Mouse (Mus musculus) hindbrain, embryonic 14.5 days (tissue): ENCODE measurements around the gene Coro2b. TPM values are rescaled to one million over a fixed set of nuclear protein-coding genes. Genes with fewer than 3 reads are reported as not detected.
A peak's percentile ranks its signal among the peaks of the same experiment; 100 is the strongest.

ENCODE experiments used
- ATAC-seq: fragments of 200-750 bp; cut with Nextera tagmentation; 2 replicates; pipeline ENCODE4 v1.8.0; 2017; ENCODE audit warnings: moderate number of reproducible peaks, mild to moderate bottlenecking, moderate TSS enrichment, moderate library complexity; ENCODE audit not compliant: low FRiP score
- DNase-seq: peaks from one replicate; pipeline ENCODE4 v3.0.0-alpha.2; 2015; ENCODE audit warnings: low spot score
- H3K27ac ChIP-seq: fragments of 300-500 bp; sonication (generic); 2 replicates; pipeline ENCODE4 v1.5.1; 2014; ENCODE audit warnings: mild to moderate bottlenecking, moderate library complexity
- H3K27me3 ChIP-seq: fragments of 300-500 bp; sonication (generic); 2 replicates; pipeline ENCODE4 v1.6.1; 2014; ENCODE audit warnings: mild to moderate bottlenecking, low read length, mixed read lengths; ENCODE audit not compliant: control insufficient read depth, insufficient read depth
- H3K36me3 ChIP-seq: fragments of 300-500 bp; sonication (generic); replicated peaks from 2 replicates; pipeline ENCODE4 v1.6.1; 2014; ENCODE audit not compliant: control insufficient read depth, insufficient read depth
- H3K4me1 ChIP-seq: fragments of 300-500 bp; sonication (generic); replicated peaks from 2 replicates; pipeline ENCODE4 v1.6.1; 2014; ENCODE audit warnings: antibody characterized with exemption, low read length, mixed read lengths; ENCODE audit not compliant: control insufficient read depth, insufficient read depth
- H3K4me2 ChIP-seq: fragments of 300-500 bp; sonication (generic); replicated peaks from 2 replicates; pipeline ENCODE4 v1.6.1; 2014; ENCODE audit warnings: mild to moderate bottlenecking, moderate library complexity
- H3K4me3 ChIP-seq: fragments of 300-500 bp; sonication (generic); replicated peaks from 2 replicates; pipeline ENCODE4 v1.5.1; 2014; ENCODE audit warnings: mild to moderate bottlenecking, low read length
- H3K9ac ChIP-seq: fragments of 300-500 bp; sonication (generic); 2 replicates; pipeline ENCODE4 v1.6.1; 2014
- H3K9me3 ChIP-seq: fragments of 300-500 bp; sonication (generic); 2 replicates; pipeline ENCODE4 v1.6.1; 2016; ENCODE audit warnings: low read length; ENCODE audit not compliant: control insufficient read depth
- WGBS: fragments of 180-500 bp; shearing (Covaris S2); extraction: QIAGEN DNeasy Blood & Tissue Kit; methylation state at CpG from one replicate; pipeline ENCODE4 v1.1.7; 2014; 5-methylcytosine and 5-hydroxymethylcytosine counted together
- polyA plus RNA-seq: library from polyadenylated mRNA; unstranded; fragments of >200 nt; fragmentation: Nextera tagmentation; extraction: Ambion mirVana; gene quantifications from 2 replicates; pipeline ENCODE4 v1.2.1, GENCODE M21; 2014

Coro2b gene
- polyA plus RNA-seq, 1 experiment from 2014 or later = 38.5 TPM

GRCm38 (mm10) chr9:62534691-62535090 is 2.2 kb downstream of the Coro2b start:
- H3K27ac ChIP-seq = no peak overlapping the region
- DNase-seq (no peak), ATAC-seq (no peak)
- H3K4me1 ChIP-seq = peaks cover 73% of the 10 kb centered on the region
- peak overlapping the region; percentile 82; the same call in 1 of the 2 replicates for H3K4me3 ChIP-seq
- H3K27me3 ChIP-seq = no peaks in the 10 kb centered on the region
- peak overlapping the region; percentile 85 for H3K4me2 ChIP-seq
- H3K9me3 ChIP-seq = no peaks in the 10 kb centered on the region
- H3K36me3 ChIP-seq = no peaks in the 10 kb centered on the region
- H3K9ac ChIP-seq = no peak overlapping the region
- 79% methylated on average over 7 of the region's 7 CpGs for WGBS

- Histone ChIP-seq H3K4me3 (no peak overlapping the region), H3K36me3 (no peaks in the 10 kb centered on the region), H3K9me3 (no peaks in the 10 kb centered on the region), H3K27me3 (no peaks in the 10 kb centered on the region), H3K9ac (no peak overlapping the region), H3K4me1 (peaks cover 75% of the 10 kb centered on the region), H3K27ac (no peak overlapping the region), H3K4me2 (peak overlapping the region; percentile 85; the same call in 1 of the 2 replicates)
- WGBS = 87% methylated on average over 2 of the region's 2 CpGs
- ATAC-seq = no peak
- no peak for DNase-seq
Observed at GRCm38 (mm10) chr9:62534158-62534557, 2.7 kb downstream of the Coro2b start.

- no peak for DNase-seq
- Histone ChIP-seq H3K27ac (peak overlapping the region; percentile 88), H3K9ac (peak overlapping the region; percentile 51; the same call in 1 of the 2 replicates), H3K4me1 (peaks cover 71% of the 10 kb centered on the region), H3K36me3 (no peaks in the 10 kb centered on the region), H3K27me3 (no peaks in the 10 kb centered on the region), H3K4me3 (no peak overlapping the region), H3K4me2 (peak overlapping the region; percentile 31), H3K9me3 (no peaks in the 10 kb centered on the region)
- WGBS = 35% methylated on average over 11 of the region's 11 CpGs
- ATAC-seq = no peak
Observed at GRCm38 (mm10) chr9:62532876-62533275, 4.0 kb downstream of the Coro2b start.

GRCm38 (mm10) chr9:62531459-62532275 is 5.2 kb downstream of the Coro2b start:
- Histone ChIP-seq H3K4me3 (no peak overlapping the region), H3K27ac (peak overlapping the region; percentile 88), H3K27me3 (no peaks in the 10 kb centered on the region), H3K9me3 (no peaks in the 10 kb centered on the region), H3K4me1 (peaks cover 68% of the 10 kb centered on the region), H3K36me3 (no peaks in the 10 kb centered on the region), H3K4me2 (peak overlapping the region; percentile 31), H3K9ac (peak overlapping the region; percentile 51)
- ATAC-seq (peak; percentile 61), DNase-seq (peak; percentile 78)
- WGBS = 6% methylated on average over 12 of the region's 12 CpGs

GRCm38 (mm10) chr9:62528527-62528926 is 8.3 kb downstream of the Coro2b start:
- no peak overlapping the region for H3K4me2 ChIP-seq
- H3K4me3 ChIP-seq = no peak overlapping the region
- no peaks in the 10 kb centered on the region for H3K27me3 ChIP-seq
- no peak for DNase-seq
- H3K4me1 ChIP-seq = peaks cover 59% of the 10 kb centered on the region
- WGBS = 83% methylated on average over 11 of the region's 11 CpGs
- H3K9me3 ChIP-seq = no peaks in the 10 kb centered on the region
- no peak for ATAC-seq
- H3K27ac ChIP-seq = no peak overlapping the region
- no peaks in the 10 kb centered on the region for H3K36me3 ChIP-seq
- H3K9ac ChIP-seq = no peak overlapping the region

- ATAC-seq = no peak
- no peak for DNase-seq
- H3K36me3 ChIP-seq = no peaks in the 10 kb centered on the region
- no peaks in the 10 kb centered on the region for H3K9me3 ChIP-seq
- H3K9ac ChIP-seq = no peak overlapping the region
- H3K4me2 ChIP-seq = no peak overlapping the region
- no peaks in the 10 kb centered on the region for H3K27me3 ChIP-seq
- peaks cover 58% of the 10 kb centered on the region for H3K4me1 ChIP-seq
- H3K27ac ChIP-seq = peak overlapping the region; percentile 74
- WGBS = 71% methylated on average over 8 of the region's 8 CpGs
- H3K4me3 ChIP-seq = no peak overlapping the region
Observed at GRCm38 (mm10) chr9:62526858-62527257, 10.0 kb downstream of the Coro2b start.

- DNase-seq (peak; percentile 69), ATAC-seq (peak; percentile 83; the same call in 1 of the 2 replicates)
- peak overlapping the region; percentile 74 for H3K27ac ChIP-seq
- 8% methylated on average over 3 of the region's 3 CpGs for WGBS
- H3K4me2 ChIP-seq = no peak overlapping the region
- H3K9me3 ChIP-seq = no peaks in the 10 kb centered on the region
- no peaks in the 10 kb centered on the region for H3K27me3 ChIP-seq
- H3K36me3 ChIP-seq = no peaks in the 10 kb centered on the region
- H3K9ac ChIP-seq = no peak overlapping the region
- no peak overlapping the region for H3K4me3 ChIP-seq
- peaks cover 58% of the 10 kb centered on the region for H3K4me1 ChIP-seq
Observed at GRCm38 (mm10) chr9:62526451-62526850, 10.4 kb downstream of the Coro2b start.

DNA sequence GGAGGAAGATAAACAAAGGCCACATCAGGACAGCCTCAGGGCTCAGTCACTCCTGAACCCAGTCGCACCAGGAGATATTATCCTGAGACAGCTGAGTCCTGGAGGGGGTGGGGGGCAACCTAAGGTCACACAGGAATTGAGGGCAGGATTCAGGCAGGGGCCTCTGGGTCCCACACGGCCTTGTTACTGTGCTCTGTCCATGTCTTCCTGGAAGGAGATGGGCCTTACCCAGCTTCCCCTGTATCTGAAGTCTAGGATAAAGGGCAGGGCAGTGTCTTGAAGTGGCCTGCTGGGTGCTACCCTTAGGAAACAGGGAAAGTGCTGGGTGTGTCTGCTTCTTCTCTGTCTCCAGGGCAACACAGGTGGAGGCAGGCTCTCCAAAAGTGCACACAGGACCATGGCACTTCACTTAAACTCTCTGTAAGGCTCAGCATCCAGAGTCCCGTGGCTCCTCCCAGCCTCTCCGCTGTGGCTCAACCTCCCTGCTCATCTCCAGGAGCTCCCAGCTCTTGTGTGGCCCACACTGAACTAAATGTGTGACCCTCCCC is 12.0 kb downstream of the Coro2b start:
- H3K36me3 ChIP-seq = no peaks in the 10 kb centered on the region
- H3K4me2 ChIP-seq = no peak overlapping the region
- H3K27me3 ChIP-seq = no peaks in the 10 kb centered on the region
- ATAC-seq = no peak
- H3K27ac ChIP-seq = peak overlapping the region; percentile 74; the same call in 1 of the 2 replicates
- WGBS = 56% methylated on average over 4 of the region's 4 CpGs
- peaks cover 61% of the 10 kb centered on the region for H3K4me1 ChIP-seq
- no peak for DNase-seq
- H3K4me3 ChIP-seq = no peak overlapping the region
- H3K9ac ChIP-seq = no peak overlapping the region; the same call in 1 of the 2 replicates
- no peaks in the 10 kb centered on the region for H3K9me3 ChIP-seq

GRCm38 (mm10) chr9:62522791-62523471 is 13.9 kb downstream of the Coro2b start:
- no peak overlapping the region for H3K4me2 ChIP-seq
- no peak for DNase-seq
- no peaks in the 10 kb centered on the region for H3K27me3 ChIP-seq
- no peak for ATAC-seq
- 43% methylated on average over 15 of the region's 15 CpGs for WGBS
- H3K9ac ChIP-seq = peak overlapping the region; percentile 10; the same call in 1 of the 2 replicates
- peak overlapping the region; percentile 75 for H3K27ac ChIP-seq
- no peak overlapping the region for H3K4me3 ChIP-seq
- peaks cover 76% of the 10 kb centered on the region for H3K4me1 ChIP-seq
- H3K36me3 ChIP-seq = no peaks in the 10 kb centered on the region
- no peaks in the 10 kb centered on the region for H3K9me3 ChIP-seq
